Mouse (Mus musculus): ENCODE data around the gene Il13ra1. TPM values are rescaled to one million over a fixed set of nuclear protein-coding genes. Genes with fewer than 3 reads are reported as not detected.
A peak's percentile ranks its signal among the peaks of the same experiment; 100 is the strongest.

The Il13ra1 gene
- total and polyA plus RNA-seq, 3 experiments: 10.6 to 30.9 (median 25.2) TPM

DNA sequence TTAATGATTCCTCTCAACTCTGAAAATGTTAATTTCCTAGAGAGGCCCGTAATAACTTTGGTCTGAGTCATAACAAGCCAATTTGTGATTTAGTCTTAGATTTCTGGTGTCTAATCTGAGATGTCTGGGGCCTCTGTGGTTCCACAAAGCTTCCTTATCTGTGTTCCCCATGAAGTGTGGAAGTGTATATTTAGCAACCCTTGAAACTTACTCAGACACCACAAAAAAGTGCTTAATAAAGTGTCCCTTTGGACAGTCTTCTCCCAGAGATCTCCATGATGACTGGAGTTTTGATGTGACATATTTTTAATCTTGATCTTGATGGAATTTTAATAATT, 17.8 kb downstream of the Il13ra1 start:
- no peaks in the 10 kb centered on the region for H3K79me2 ChIP-seq (replicated peaks; ENCODE audit: control insufficient read depth, insufficient read depth, low read length)
- peaks cover 2% of the 10 kb centered on the region; the same call in 1 of the 2 replicates for H3K4me1 ChIP-seq (ENCODE audit: control insufficient read depth, insufficient read depth, low read length)
- no peak for TF ChIP-seq POLR2A (IDR thresholded peaks at IDR 0.05; ENCODE audit: insufficient read depth, low read depth, low read length)
- no peak for TF ChIP-seq CTCF (IDR thresholded peaks at IDR 0.05)
- TF ChIP-seq EP300 (IDR thresholded peaks at IDR 0.05; ENCODE audit: insufficient read depth, low read depth, low read length): no peak
- WGBS: 30% methylated on average over 1 of the region's 1 CpGs
- intact Hi-C loops (cut with DNase I): loop anchor here (2.0 kb wide), 1 partner anchor 17 kb away; the partner anchor contains the start of gene Il13ra1
- H3K27ac ChIP-seq: peak overlapping the region; percentile 65
- no peaks in the 10 kb centered on the region for H3K27me3 ChIP-seq (ENCODE audit: control insufficient read depth, insufficient read depth, low read length)
- no peak overlapping the region for H3K9ac ChIP-seq (ENCODE audit: low read depth, low read length)
- no peak overlapping the region for H3K4me3 ChIP-seq
- H3K36me3 ChIP-seq (ENCODE audit: control insufficient read depth, insufficient read depth, low read length): peaks cover 5% of the 10 kb centered on the region
- DNase-seq: no peak

DNA sequence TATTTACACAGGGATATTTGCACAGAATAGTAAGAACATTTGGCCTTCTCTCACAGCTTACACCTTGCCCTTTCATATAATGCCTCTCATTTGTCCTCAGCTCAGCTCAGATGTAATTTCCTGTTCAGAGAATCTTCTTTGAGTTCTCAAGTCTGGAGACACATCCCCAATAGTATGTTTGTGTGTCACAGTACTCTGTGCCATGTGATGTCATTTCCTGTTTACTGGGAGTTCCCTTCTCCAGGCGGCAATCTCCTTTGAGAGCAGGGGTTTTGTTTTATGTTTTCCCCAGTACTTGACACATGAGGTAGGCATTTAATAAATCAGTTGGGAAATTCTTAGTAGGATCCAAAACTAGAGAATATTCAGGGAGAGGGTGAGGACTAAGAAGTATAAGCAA, 24.4 kb downstream of the Il13ra1 start:
- Histone ChIP-seq H3K27me3 (ENCODE audit: control insufficient read depth, insufficient read depth, low read length) (no peaks in the 10 kb centered on the region), H3K79me2 (replicated peaks; ENCODE audit: control insufficient read depth, insufficient read depth, low read length) (no peaks in the 10 kb centered on the region), H3K27ac (no peak overlapping the region; the same call in 1 of the 2 replicates), H3K9ac (ENCODE audit: low read depth, low read length) (no peak overlapping the region), H3K4me1 (ENCODE audit: control insufficient read depth, insufficient read depth, low read length) (peaks cover 1% of the 10 kb centered on the region; the same call in 1 of the 2 replicates), H3K4me3 (no peak overlapping the region), H3K36me3 (ENCODE audit: control insufficient read depth, insufficient read depth, low read length) (no peaks in the 10 kb centered on the region)
- no peak for TF ChIP-seq CTCF (IDR thresholded peaks at IDR 0.05)
- TF ChIP-seq EP300 (IDR thresholded peaks at IDR 0.05; ENCODE audit: insufficient read depth, low read depth, low read length): no peak
- TF ChIP-seq POLR2A (IDR thresholded peaks at IDR 0.05; ENCODE audit: insufficient read depth, low read depth, low read length): no peak
- intact Hi-C loops (cut with DNase I): no loop called here
- no peak for DNase-seq
- 45% methylated on average over 1 of the region's 1 CpGs for WGBS

DNA sequence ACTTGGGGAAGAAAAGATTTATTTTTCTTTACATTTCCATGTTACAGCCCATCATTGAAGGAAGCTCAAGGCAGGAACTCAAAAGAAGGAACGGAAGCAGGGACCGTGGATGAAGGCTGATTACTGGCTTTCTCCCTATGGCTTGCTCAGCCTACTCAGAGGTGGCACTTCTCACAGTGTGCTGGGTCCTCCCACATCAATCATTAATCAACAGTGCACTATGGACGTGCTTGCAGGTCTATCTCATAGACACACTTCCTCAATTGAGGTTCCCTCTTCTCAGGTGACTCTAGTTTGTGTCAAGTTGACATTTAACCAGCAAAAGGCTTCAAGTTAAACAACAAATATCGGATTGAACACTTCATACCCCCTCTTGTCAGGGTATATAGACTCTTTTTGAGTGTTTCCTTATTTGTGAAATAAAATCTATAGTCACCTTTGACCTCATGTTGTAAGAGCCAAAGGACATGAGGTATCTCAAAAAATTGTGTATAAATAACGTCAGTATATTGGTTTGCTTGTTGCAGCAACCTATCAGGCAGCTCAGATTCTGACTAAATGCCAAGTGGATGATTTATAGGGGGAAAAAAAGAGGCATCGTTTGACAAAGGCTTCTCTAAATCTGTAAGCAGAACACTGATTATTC, 30.2 kb downstream of the Il13ra1 start:
- intact Hi-C loops (cut with DNase I): no loop called here
- DNase-seq: no peak
- Histone ChIP-seq H3K27me3 (ENCODE audit: control insufficient read depth, insufficient read depth, low read length) (no peaks in the 10 kb centered on the region), H3K4me3 (no peak overlapping the region), H3K9ac (ENCODE audit: low read depth, low read length) (no peak overlapping the region), H3K36me3 (ENCODE audit: control insufficient read depth, insufficient read depth, low read length) (peaks cover 5% of the 10 kb centered on the region; the same call in 1 of the 2 replicates), H3K79me2 (replicated peaks; ENCODE audit: control insufficient read depth, insufficient read depth, low read length) (no peaks in the 10 kb centered on the region), H3K27ac (no peak overlapping the region), H3K4me1 (ENCODE audit: control insufficient read depth, insufficient read depth, low read length) (no peaks in the 10 kb centered on the region; the same call in 1 of the 2 replicates)
- 64% methylated on average over 6 of the region's 6 CpGs for WGBS
- TF ChIP-seq CTCF (IDR thresholded peaks at IDR 0.05) (no peak), EP300 (IDR thresholded peaks at IDR 0.05; ENCODE audit: insufficient read depth, low read depth, low read length) (no peak), POLR2A (IDR thresholded peaks at IDR 0.05; ENCODE audit: insufficient read depth, low read depth, low read length) (no peak)

DNA sequence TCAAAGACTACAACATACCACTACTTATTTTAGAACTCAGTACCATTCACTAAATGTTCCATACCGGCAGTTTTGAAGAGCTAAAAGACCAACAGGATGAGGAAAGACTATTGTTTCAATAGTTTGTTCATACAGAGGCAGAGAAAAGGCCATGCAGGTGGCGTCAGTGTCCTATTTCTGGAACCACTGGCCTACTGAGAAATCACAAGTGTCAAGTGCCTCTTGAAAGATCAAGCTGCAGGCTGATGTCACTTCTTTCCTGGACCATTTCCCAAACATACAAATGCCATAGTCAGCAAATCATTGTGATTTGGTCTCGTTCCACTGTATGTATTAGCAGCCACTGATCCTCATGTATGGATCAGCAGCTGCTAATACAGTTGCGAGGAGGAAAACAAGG, 34.8 kb downstream of the Il13ra1 start:
- Histone ChIP-seq H3K9ac (ENCODE audit: low read depth, low read length) (no peak overlapping the region), H3K36me3 (ENCODE audit: control insufficient read depth, insufficient read depth, low read length) (peaks cover 6% of the 10 kb centered on the region; the same call in 1 of the 2 replicates), H3K4me1 (ENCODE audit: control insufficient read depth, insufficient read depth, low read length) (no peaks in the 10 kb centered on the region; the same call in 1 of the 2 replicates), H3K4me3 (no peak overlapping the region), H3K79me2 (replicated peaks; ENCODE audit: control insufficient read depth, insufficient read depth, low read length) (no peaks in the 10 kb centered on the region), H3K27me3 (ENCODE audit: control insufficient read depth, insufficient read depth, low read length) (no peaks in the 10 kb centered on the region), H3K27ac (peak overlapping the region; percentile 42)
- intact Hi-C loops (cut with DNase I): loop anchor here (1.0 kb wide), 1 partner anchor 37 kb away; no protein-coding TSS in a partner anchor
- TF ChIP-seq CTCF (IDR thresholded peaks at IDR 0.05) (no peak), EP300 (IDR thresholded peaks at IDR 0.05; ENCODE audit: insufficient read depth, low read depth, low read length) (no peak), POLR2A (IDR thresholded peaks at IDR 0.05; ENCODE audit: insufficient read depth, low read depth, low read length) (no peak)
- DNase-seq: peak in 1 of 2 experiments; percentile 30
- 33% methylated on average over 4 of the region's 4 CpGs for WGBS

DNA sequence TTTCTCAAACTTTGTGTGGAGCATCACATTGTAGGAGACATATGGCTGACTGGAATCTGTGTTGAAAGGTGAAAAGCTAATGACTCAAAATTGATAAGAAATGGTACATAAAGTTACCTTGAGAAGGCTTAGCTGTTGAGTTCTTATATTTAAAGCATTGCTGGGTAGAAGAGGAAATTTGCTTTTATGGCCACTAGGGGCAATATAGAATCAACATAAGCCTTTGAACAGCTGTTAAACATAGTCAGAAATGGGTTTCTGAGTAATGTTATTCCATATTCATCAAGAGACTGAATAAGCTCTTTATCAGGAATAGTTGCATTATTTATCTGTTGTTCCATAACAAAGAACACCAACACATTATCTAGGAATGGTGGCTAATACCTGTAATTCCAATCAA, 38.2 kb downstream of the Il13ra1 start:
- no peaks in the 10 kb centered on the region for H3K79me2 ChIP-seq (replicated peaks; ENCODE audit: control insufficient read depth, insufficient read depth, low read length)
- H3K9ac ChIP-seq (ENCODE audit: low read depth, low read length): no peak overlapping the region
- TF ChIP-seq EP300 (IDR thresholded peaks at IDR 0.05; ENCODE audit: insufficient read depth, low read depth, low read length): no peak
- TF ChIP-seq CTCF (IDR thresholded peaks at IDR 0.05): peak; percentile 59
- peaks cover 6% of the 10 kb centered on the region for H3K36me3 ChIP-seq (ENCODE audit: control insufficient read depth, insufficient read depth, low read length)
- no peaks in the 10 kb centered on the region for H3K27me3 ChIP-seq (ENCODE audit: control insufficient read depth, insufficient read depth, low read length)
- H3K4me3 ChIP-seq: no peak overlapping the region
- H3K4me1 ChIP-seq (ENCODE audit: control insufficient read depth, insufficient read depth, low read length): no peaks in the 10 kb centered on the region; the same call in 1 of the 2 replicates
- H3K27ac ChIP-seq: no peak overlapping the region
- intact Hi-C loops (cut with DNase I): no loop called here
- no peak for DNase-seq

DNA sequence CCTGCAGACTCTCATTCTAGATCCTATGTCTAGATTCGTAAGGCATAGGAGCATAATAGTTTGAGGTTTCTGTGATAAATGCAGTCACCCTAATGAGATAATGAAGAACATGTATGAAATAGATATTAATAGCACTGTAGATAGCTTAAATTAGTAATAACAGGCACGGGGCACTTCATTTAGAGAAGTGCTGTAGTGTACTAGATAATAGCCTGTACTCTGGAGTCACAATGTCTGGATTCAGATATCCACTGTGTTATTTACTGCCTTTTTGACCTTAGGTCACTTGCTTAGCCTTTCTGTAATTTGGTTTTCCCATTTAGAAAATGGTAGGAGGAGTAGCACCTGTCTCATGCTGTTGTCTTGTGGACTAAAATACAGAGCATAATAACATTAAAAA, 44.8 kb downstream of the Il13ra1 start:
- Histone ChIP-seq H3K4me1 (ENCODE audit: control insufficient read depth, insufficient read depth, low read length) (no peaks in the 10 kb centered on the region; the same call in 1 of the 2 replicates), H3K36me3 (ENCODE audit: control insufficient read depth, insufficient read depth, low read length) (peaks cover 2% of the 10 kb centered on the region), H3K4me3 (no peak overlapping the region), H3K27me3 (ENCODE audit: control insufficient read depth, insufficient read depth, low read length) (no peaks in the 10 kb centered on the region), H3K79me2 (replicated peaks; ENCODE audit: control insufficient read depth, insufficient read depth, low read length) (no peaks in the 10 kb centered on the region), H3K9ac (ENCODE audit: low read depth, low read length) (no peak overlapping the region), H3K27ac (peak overlapping the region; percentile 58)
- 61% methylated on average over 2 of the region's 2 CpGs for WGBS
- intact Hi-C loops (cut with DNase I): no loop called here
- no peak for DNase-seq
- no peak for TF ChIP-seq CTCF (IDR thresholded peaks at IDR 0.05)
- no peak for TF ChIP-seq EP300 (IDR thresholded peaks at IDR 0.05; ENCODE audit: insufficient read depth, low read depth, low read length)
- TF ChIP-seq POLR2A (IDR thresholded peaks at IDR 0.05; ENCODE audit: insufficient read depth, low read depth, low read length): no peak
